Comparison of ENCODE assay signal across 9 mouse cellular contexts in the genomic region with DNA sequence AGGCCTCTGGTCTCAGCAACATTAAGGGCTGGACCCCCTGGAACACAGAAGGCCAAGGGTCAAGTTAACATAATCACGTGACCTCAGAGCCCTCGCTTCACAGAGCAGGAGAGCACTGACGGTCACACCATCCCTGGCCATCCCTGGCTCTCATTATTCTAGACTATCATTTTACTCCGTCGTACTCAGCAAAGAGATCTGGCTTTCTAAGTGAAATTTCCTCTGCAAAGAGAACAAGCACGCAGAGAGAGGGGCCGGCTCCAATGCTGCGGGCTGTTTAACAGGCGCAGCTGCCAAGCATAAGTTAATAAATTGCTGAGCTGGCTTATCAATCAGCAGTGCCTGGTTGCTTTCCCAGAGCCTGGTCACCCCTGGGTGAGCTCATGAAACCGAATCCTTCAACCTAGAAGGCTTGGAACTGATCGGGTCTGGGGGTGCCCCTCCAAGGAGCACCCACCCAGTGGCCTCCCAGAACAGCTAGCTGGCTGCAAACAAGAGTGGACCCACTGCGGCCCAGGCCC. TPM values are rescaled to one million over a fixed set of nuclear protein-coding genes. Genes with fewer than 3 reads are reported as not detected.
DNase-seq lines count a peak whose midpoint lies in the region; ATAC-seq and TF ChIP-seq lines count a peak whose summit lies in the region.
"Had no signal": no experiment of that assay in that cellular context is flagged by ENCODE, and none has a peak within 500 bp of the region (broad histone marks: within the 10 kb centered on the region; RNA-seq: fewer than 3 reads in every experiment).

No protein-coding gene starts in this region.

- no peak for TF ChIP-seq CTCF in stomach, postnatal 0 days (IDR thresholded peaks at IDR 0.05; ENCODE audit: low read depth)

- H3K9me3 ChIP-seq in stomach, embryonic 14.5 days (ENCODE audit: control insufficient read depth, low read depth, low read length) = no peaks in the 10 kb centered on the region
- no peaks in the 10 kb centered on the region for H3K9me3 ChIP-seq in stomach, postnatal 0 days (ENCODE audit: control insufficient read depth, low read length)
- no peaks in the 10 kb centered on the region for H3K9me3 ChIP-seq in stomach, embryonic 16.5 days (replicated peaks; ENCODE audit: control insufficient read depth, low read length)

- peak overlapping the region; percentile 62; the same call in 1 of the 2 replicates for H3K27ac ChIP-seq in stomach, embryonic 14.5 days (ENCODE audit: low read length)
- H3K27ac ChIP-seq in stomach, postnatal 0 days (replicated peaks) = no peak overlapping the region
- peak overlapping the region; percentile 58; the same call in 1 of the 2 replicates for H3K27ac ChIP-seq in stomach, embryonic 16.5 days (ENCODE audit: low read length)

- ATAC-seq in stomach, embryonic 14.5 days (ENCODE audit: insufficient number of reproducible peaks, insufficient read depth, low FRiP score, low read depth) = no peak; the same call in 1 of the 2 replicates
- ATAC-seq in stomach, postnatal 0 days (ENCODE audit: low FRiP score, low TSS enrichment) = no peak
- ATAC-seq in stomach, embryonic 16.5 days (ENCODE audit: insufficient read depth, low FRiP score) = peak; percentile 22; the same call in 1 of the 2 replicates
- ATAC-seq in megakaryocyte-erythroid progenitor cell, adult 5-6 weeks (replicated peaks; ENCODE audit: low FRiP score, low TSS enrichment, poor library complexity, severe bottlenecking) = no peak

- no peaks in the 10 kb centered on the region for H3K27me3 ChIP-seq in stomach, embryonic 14.5 days (ENCODE audit: control insufficient read depth, insufficient read depth, low read length)
- no peaks in the 10 kb centered on the region for H3K27me3 ChIP-seq in stomach, postnatal 0 days (ENCODE audit: control insufficient read depth, insufficient read depth, low read length)
- no peaks in the 10 kb centered on the region for H3K27me3 ChIP-seq in stomach, embryonic 16.5 days (ENCODE audit: control insufficient read depth, insufficient read depth, low read length)

- no peaks in the 10 kb centered on the region for H3K36me3 ChIP-seq in stomach, embryonic 14.5 days (ENCODE audit: control insufficient read depth, insufficient read depth, low read length)
- no peaks in the 10 kb centered on the region for H3K36me3 ChIP-seq in stomach, postnatal 0 days (ENCODE audit: control insufficient read depth, insufficient read depth, low read length)
- no peaks in the 10 kb centered on the region for H3K36me3 ChIP-seq in stomach, embryonic 16.5 days (ENCODE audit: control insufficient read depth, insufficient read depth, low read length)

- no peak overlapping the region for H3K9ac ChIP-seq in stomach, embryonic 14.5 days (replicated peaks; ENCODE audit: low read depth, low read length)
- H3K9ac ChIP-seq in stomach, postnatal 0 days (ENCODE audit: low read length) = no peak overlapping the region
- H3K9ac ChIP-seq in stomach, embryonic 16.5 days (ENCODE audit: low read length) = 0 out of 2 replicates have a peak overlapping the region, but pooled peaks have one; percentile 11

- H3K4me1 ChIP-seq in stomach, embryonic 14.5 days (ENCODE audit: control insufficient read depth, insufficient read depth, low read length) = peaks cover 33% of the 10 kb centered on the region
- H3K4me1 ChIP-seq in stomach, postnatal 0 days (replicated peaks; ENCODE audit: control insufficient read depth, insufficient read depth) = peaks cover 2% of the 10 kb centered on the region; the same call in 1 of the 2 replicates
- H3K4me1 ChIP-seq in stomach, embryonic 16.5 days (ENCODE audit: control insufficient read depth, insufficient read depth, low read length) = peaks cover 36% of the 10 kb centered on the region

- H3K4me3 ChIP-seq in stomach, embryonic 14.5 days (ENCODE audit: low read depth, low read length) = no peak overlapping the region
- H3K4me3 ChIP-seq in stomach, postnatal 0 days (ENCODE audit: low read depth, low read length) = no peak overlapping the region
- no peak overlapping the region for H3K4me3 ChIP-seq in stomach, embryonic 16.5 days (replicated peaks; ENCODE audit: low read length)

- DNase-seq in adrenal gland, postnatal 14 days = peak; percentile 30
- no peak for DNase-seq in adrenal gland, adult 8-10 months
- DNase-seq in stomach, postnatal 0 days (ENCODE audit: low spot score) = no peak
- DNase-seq in kidney, postnatal 14 days = peak; percentile 52
- no peak for DNase-seq in natural killer cell, adult 2 months (ENCODE audit: low spot score in 2 of 2)

- no peak overlapping the region for H3K4me2 ChIP-seq in stomach, embryonic 14.5 days (replicated peaks; ENCODE audit: low read depth, low read length)
- no peak overlapping the region for H3K4me2 ChIP-seq in stomach, postnatal 0 days (replicated peaks; ENCODE audit: low read depth)
- H3K4me2 ChIP-seq in stomach, embryonic 16.5 days (ENCODE audit: low read depth, low read length) = no peak overlapping the region
- H3K4me2 ChIP-seq: heart, embryonic 11.5 days had no signal

- 28% methylated on average over 12 of the region's 12 CpGs for WGBS in stomach, embryonic 14.5 days
- 29% methylated on average over 12 of the region's 12 CpGs for WGBS in stomach, postnatal 0 days
- WGBS in stomach, embryonic 16.5 days = 26% methylated on average over 12 of the region's 12 CpGs

- TF ChIP-seq EP300 in stomach, postnatal 0 days (optimal IDR thresholded peaks at IDR 0.05) = no peak

RNA-seq across cellular contexts. Expression of gene Faim2, which starts 25.6 kb away (rescaled TPM):
- 16.3 and 17.2 TPM in 2 replicates for total RNA-seq in adrenal gland, postnatal 14 days (2021)
- 10 to 100 TPM; 33.7 to 54.7 (median 43.2) TPM for total RNA-seq in adrenal gland, adult 8-10 months (2022)
- polyA plus RNA-seq in stomach, embryonic 14.5 days (2014; fragmentation: Nextera tagmentation; extraction: Ambion mirVana) = 0.29 and 0.42 TPM in 2 replicates
- polyA plus RNA-seq in stomach, postnatal 0 days (2015; fragmentation: Nextera tagmentation; extraction: Ambion mirVana) = 0.62 and 0.81 TPM in 2 replicates
- 0.57 and 0.74 TPM in 2 replicates for polyA plus RNA-seq in stomach, embryonic 16.5 days (2015; fragmentation: Nextera tagmentation; extraction: Ambion mirVana)
- total RNA-seq in megakaryocyte-erythroid progenitor cell, adult 5-6 weeks (2014; fragmentation: Nextera tagmentation) = not detected in 2 replicates
- total RNA-seq in megakaryocyte-erythroid progenitor cell, adult 5-6 weeks (2017) = not detected in 2 replicates

RNA-seq across cellular contexts. Expression of gene Bcdin3d, which starts 27.8 kb away (rescaled TPM):
- 3.9 and 6.8 TPM in 2 replicates for total RNA-seq in adrenal gland, postnatal 14 days (2021)
- 1 to 10 TPM; 5.2 to 8.1 (median 7.1) TPM for total RNA-seq in adrenal gland, adult 8-10 months (2022)
- 12.9 and 16.7 TPM in 2 replicates for polyA plus RNA-seq in stomach, embryonic 14.5 days (2014; fragmentation: Nextera tagmentation; extraction: Ambion mirVana)
- polyA plus RNA-seq in stomach, postnatal 0 days (2015; fragmentation: Nextera tagmentation; extraction: Ambion mirVana) = 9.3 and 10.4 TPM in 2 replicates
- polyA plus RNA-seq in stomach, embryonic 16.5 days (2015; fragmentation: Nextera tagmentation; extraction: Ambion mirVana) = 11.6 and 12.9 TPM in 2 replicates
- total RNA-seq in megakaryocyte-erythroid progenitor cell, adult 5-6 weeks (2014; fragmentation: Nextera tagmentation) = 6.5 and 11.4 TPM in 2 replicates
- total RNA-seq in megakaryocyte-erythroid progenitor cell, adult 5-6 weeks (2017) = 5.3 and 6.6 TPM in 2 replicates

RNA-seq across cellular contexts. Expression of gene Nckap5l, which starts 44.8 kb away (rescaled TPM):
- 25.6 and 29.0 TPM in 2 replicates for total RNA-seq in adrenal gland, postnatal 14 days (2021)
- total RNA-seq in adrenal gland, adult 8-10 months (2022) = 10 to 100 TPM; 20.2 to 54.8 (median 28.3) TPM
- polyA plus RNA-seq in stomach, embryonic 14.5 days (2014; fragmentation: Nextera tagmentation; extraction: Ambion mirVana) = 8.9 and 9.3 TPM in 2 replicates
- polyA plus RNA-seq in stomach, postnatal 0 days (2015; fragmentation: Nextera tagmentation; extraction: Ambion mirVana) = 2.1 and 2.4 TPM in 2 replicates
- 3.7 and 4.6 TPM in 2 replicates for polyA plus RNA-seq in stomach, embryonic 16.5 days (2015; fragmentation: Nextera tagmentation; extraction: Ambion mirVana)
- total RNA-seq in megakaryocyte-erythroid progenitor cell, adult 5-6 weeks (2014; fragmentation: Nextera tagmentation) = 1.6 and 16.0 TPM in 2 replicates
- 0.52 and 7.4 TPM in 2 replicates for total RNA-seq in megakaryocyte-erythroid progenitor cell, adult 5-6 weeks (2017)

Comparison
In these comparisons a context has a peak if more than half of its experiments do, and no peak if none do; other contexts are left out.
1. DNase-seq: peak in adrenal gland, postnatal 14 days (single experiment) and kidney, postnatal 14 days (single experiment); none in adrenal gland, adult 8-10 months (single experiment), stomach, postnatal 0 days (single experiment) and natural killer cell, adult 2 months (0 of 2).
2. RNA of gene Faim2, which starts 25.6 kb away (total RNA-seq): 33.7 to 54.7 TPM in adrenal gland, adult 8-10 months and 16.3 to 17.2 TPM in adrenal gland, postnatal 14 days; not detected in megakaryocyte-erythroid progenitor cell, adult 5-6 weeks; every median in the first group is over 10 times any median in the second.